Mouse (Mus musculus) brain, embryonic 18.5 days (tissue): ENCODE measurements around the gene 1700030K09Rik.
A peak's percentile ranks its signal among the peaks of the same experiment; 100 is the strongest.

ENCODE experiments used
- DNase-seq: peaks from one replicate; pipeline ENCODE4 v3.0.0-alpha.2; 2012; ENCODE audit warnings: low read depth, low spot score

The 1700030K09Rik gene

GRCm38 (mm10) chr8:72459881-72460533, 16.3 kb downstream of the 1700030K09Rik start:
- DNase-seq: no peak

GRCm38 (mm10) chr8:72464211-72464610, 20.5 kb downstream of the 1700030K09Rik start:
- DNase-seq: no peak

GRCm38 (mm10) chr8:72469243-72469642, 25.6 kb downstream of the 1700030K09Rik start:
- DNase-seq: no peak

- no peak for DNase-seq
Observed at GRCm38 (mm10) chr8:72469984-72470383, 26.3 kb downstream of the 1700030K09Rik start.

- no peak for DNase-seq
Observed at GRCm38 (mm10) chr8:72470684-72471083, 27.0 kb downstream of the 1700030K09Rik start.

- peak; percentile 97 for DNase-seq
Observed at GRCm38 (mm10) chr8:72474826-72475546, 31.3 kb downstream of the 1700030K09Rik start, which contains the start of gene Cherp. TSS of gene Cherp (minus strand) at chr8:72475226.

GRCm38 (mm10) chr8:72485456-72486199, 41.9 kb downstream of the 1700030K09Rik start:
- DNase-seq: no peak

- DNase-seq: no peak
Observed at GRCm38 (mm10) chr8:72487014-72487413, 43.3 kb downstream of the 1700030K09Rik start.

- DNase-seq: no peak
Observed at GRCm38 (mm10) chr8:72491017-72491416, 47.3 kb downstream of the 1700030K09Rik start.

GRCm38 (mm10) chr8:72491680-72492621, 48.3 kb downstream of the 1700030K09Rik start, which contains the start of gene Slc35e1:
TSS of gene Slc35e1 (minus strand) at chr8:72492614.
- no peak for DNase-seq

- peak; percentile 96 for DNase-seq
Observed at GRCm38 (mm10) chr8:72492622-72493081, 49.0 kb downstream of the 1700030K09Rik start.

GRCm38 (mm10) chr8:72493381-72493780, 49.7 kb downstream of the 1700030K09Rik start:
- DNase-seq: no peak

GRCm38 (mm10) chr8:72495411-72496111, 51.9 kb downstream of the 1700030K09Rik start:
- DNase-seq: no peak

GRCm38 (mm10) chr8:72496217-72496616, 52.5 kb downstream of the 1700030K09Rik start:
- no peak for DNase-seq

- no peak for DNase-seq
Observed at GRCm38 (mm10) chr8:72497911-72498310, 54.2 kb downstream of the 1700030K09Rik start.

- DNase-seq: no peak
Observed at GRCm38 (mm10) chr8:72498527-72498926, 54.8 kb downstream of the 1700030K09Rik start.

- DNase-seq: no peak
Observed at GRCm38 (mm10) chr8:72499521-72500284, 56.0 kb downstream of the 1700030K09Rik start.

GRCm38 (mm10) chr8:72500521-72500931, 56.8 kb downstream of the 1700030K09Rik start:
- no peak for DNase-seq

- no peak for DNase-seq
Observed at GRCm38 (mm10) chr8:72504137-72504536, 60.5 kb downstream of the 1700030K09Rik start.
